Mouse (Mus musculus): Measurements from ENCODE around the gene Atg14. TPM values are rescaled to one million over a fixed set of nuclear protein-coding genes. Genes with fewer than 3 reads are reported as not detected.
"Not testable (repeated sequence)": the region's sequence is repeated elsewhere in the genome, so short reads cannot be mapped to it uniquely, and the experiment has no call there.

The Atg14 gene
- polyA plus RNA-seq (2012; ENCODE audit: insufficient read depth, low replicate concordance): 0.28 TPM in 1 of 2 replicates, not detected in the other

DNA sequence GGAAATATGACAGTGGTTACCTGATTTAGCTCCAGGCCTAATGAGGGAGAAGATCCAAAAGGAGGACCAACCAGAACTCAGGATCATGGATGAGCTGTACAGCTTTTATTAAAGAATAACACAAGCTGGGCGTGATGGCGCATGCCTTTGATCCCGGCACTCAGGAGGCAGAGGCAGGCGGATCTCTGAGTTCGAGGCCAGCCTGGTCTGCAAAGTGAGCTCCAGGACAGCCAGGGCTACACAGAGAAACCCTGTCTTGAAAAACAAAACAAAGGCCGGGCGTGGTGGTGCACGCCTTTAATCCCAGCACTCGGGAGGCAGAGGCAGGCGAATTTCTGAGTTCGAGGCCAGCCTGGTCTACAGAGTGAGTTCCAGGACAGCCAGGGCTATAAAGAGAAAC is at the start of gene Atg14:
TSS of gene Atg14 (minus strand) at position 101 of the 400 bp plus-strand sequence.
- not testable (repeated sequence) for H3K27me3 ChIP-seq (replicated peaks); H3K36me3 ChIP-seq (replicated peaks; ENCODE audit: low read length); H3K4me3 ChIP-seq (replicated peaks); H3K9me3 ChIP-seq
- peaks cover 10% of the 10 kb centered on the region; the same call in 1 of the 2 replicates for H3K4me1 ChIP-seq

GRCm38 (mm10) chr14:47618891-47619290 is 48.4 kb upstream of the Atg14 start:
- no peaks in the 10 kb centered on the region for H3K36me3 ChIP-seq (replicated peaks; ENCODE audit: low read length)
- no peaks in the 10 kb centered on the region for H3K4me1 ChIP-seq
- no peak for TF ChIP-seq FLI1 (IDR thresholded peaks at IDR 0.05; ENCODE audit: low read length)
- no peak for TF ChIP-seq GATA1 (IDR thresholded peaks at IDR 0.05; ENCODE audit: borderline replicate concordance, low read length)
- H3K27me3 ChIP-seq (replicated peaks): peaks cover 9% of the 10 kb centered on the region
- H3K9me3 ChIP-seq: no peaks in the 10 kb centered on the region
- H3K4me3 ChIP-seq (replicated peaks): no peak overlapping the region

- H3K27me3 ChIP-seq (replicated peaks): peaks cover 7% of the 10 kb centered on the region
- no peaks in the 10 kb centered on the region for H3K36me3 ChIP-seq (replicated peaks; ENCODE audit: low read length)
- TF ChIP-seq GATA1 (IDR thresholded peaks at IDR 0.05; ENCODE audit: borderline replicate concordance, low read length) (no peak), FLI1 (IDR thresholded peaks at IDR 0.05; ENCODE audit: low read length) (no peak)
- no peaks in the 10 kb centered on the region for H3K9me3 ChIP-seq
- no peak overlapping the region for H3K4me3 ChIP-seq (replicated peaks)
- no peaks in the 10 kb centered on the region for H3K4me1 ChIP-seq
Measured at GRCm38 (mm10) chr14:47613254-47613653, 42.8 kb upstream of the Atg14 start.

DNA sequence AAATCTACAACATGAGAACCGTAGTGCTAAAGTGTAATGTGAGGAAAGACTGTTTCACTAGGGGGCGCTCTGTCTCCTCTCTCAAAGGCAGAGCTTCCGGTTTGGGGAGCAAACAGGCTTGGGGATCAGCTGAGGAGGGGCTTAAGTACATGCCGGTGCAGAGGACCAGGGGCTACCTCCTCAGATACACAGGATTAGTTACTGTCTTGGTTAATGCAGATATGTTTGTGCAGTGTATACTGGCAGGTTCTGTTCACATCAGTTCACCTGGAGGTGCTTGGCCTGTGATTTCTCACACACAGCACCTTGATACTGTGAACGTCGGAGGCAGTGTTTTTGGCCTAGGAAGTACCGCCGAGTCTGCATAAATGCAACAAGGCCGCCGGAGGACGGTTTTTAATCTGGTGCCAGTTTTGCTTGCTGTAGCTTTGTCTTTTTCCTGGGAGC is 27.5 kb upstream of the Atg14 start:
- 0 out of 2 replicates have a peak, but pooled peaks cover 1% of the 10 kb centered on the region for H3K9me3 ChIP-seq
- no peaks in the 10 kb centered on the region for H3K36me3 ChIP-seq (replicated peaks; ENCODE audit: low read length)
- H3K27me3 ChIP-seq (replicated peaks): no peaks in the 10 kb centered on the region
- TF ChIP-seq GATA1 (IDR thresholded peaks at IDR 0.05; ENCODE audit: borderline replicate concordance, low read length) (no peak), FLI1 (IDR thresholded peaks at IDR 0.05; ENCODE audit: low read length) (no peak)
- H3K4me3 ChIP-seq (replicated peaks): no peak overlapping the region
- 0 out of 2 replicates have a peak, but pooled peaks cover 3% of the 10 kb centered on the region for H3K4me1 ChIP-seq

DNA sequence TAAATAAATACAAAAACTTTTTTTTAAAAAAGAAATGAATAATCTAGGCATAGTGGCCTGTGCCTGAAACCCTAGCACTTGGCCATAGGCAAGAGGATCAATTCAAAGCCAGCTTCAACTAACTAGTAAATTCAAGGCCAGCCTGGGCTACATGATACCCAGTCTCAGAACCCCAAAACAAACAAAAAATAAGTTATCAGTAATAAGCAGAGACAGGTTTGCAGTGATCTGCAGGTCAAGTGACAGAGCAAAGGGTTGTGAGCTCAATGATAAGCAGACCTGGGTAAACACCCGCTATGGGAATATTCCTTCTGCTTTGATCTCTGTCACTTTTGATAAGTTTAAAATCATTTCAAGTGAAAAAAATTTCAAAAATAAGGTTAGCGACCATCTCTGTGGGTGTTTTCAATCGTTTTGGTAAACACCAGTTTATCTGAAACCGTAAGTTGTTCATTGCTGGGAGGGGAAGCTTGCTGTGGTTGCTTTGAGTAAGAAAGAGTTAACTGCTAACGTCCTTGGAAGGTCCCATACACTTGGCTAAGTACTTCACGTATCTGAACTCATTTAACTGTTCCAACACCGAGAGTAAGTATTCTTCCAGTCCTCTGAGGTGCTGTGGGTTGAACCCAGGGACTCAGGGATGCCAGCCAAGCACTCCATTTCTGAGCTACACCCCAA is 24.1 kb upstream of the Atg14 start:
- Histone ChIP-seq H3K4me1 (peaks cover 3% of the 10 kb centered on the region; the same call in 1 of the 2 replicates), H3K9me3 (0 out of 2 replicates have a peak, but pooled peaks cover 2% of the 10 kb centered on the region), H3K4me3 (replicated peaks) (no peak overlapping the region), H3K36me3 (replicated peaks; ENCODE audit: low read length) (no peaks in the 10 kb centered on the region), H3K27me3 (replicated peaks) (no peaks in the 10 kb centered on the region)
- no peak for TF ChIP-seq FLI1 (IDR thresholded peaks at IDR 0.05; ENCODE audit: low read length)
- TF ChIP-seq GATA1 (IDR thresholded peaks at IDR 0.05; ENCODE audit: borderline replicate concordance, low read length): no peak

GRCm38 (mm10) chr14:47590391-47590975 is 20.0 kb upstream of the Atg14 start:
- no peak overlapping the region for H3K4me3 ChIP-seq (replicated peaks)
- H3K27me3 ChIP-seq (replicated peaks): no peaks in the 10 kb centered on the region
- peaks cover 3% of the 10 kb centered on the region; the same call in 1 of the 2 replicates for H3K4me1 ChIP-seq
- H3K36me3 ChIP-seq (replicated peaks; ENCODE audit: low read length): no peaks in the 10 kb centered on the region
- 0 out of 2 replicates have a peak, but pooled peaks cover 2% of the 10 kb centered on the region for H3K9me3 ChIP-seq
- no peak for TF ChIP-seq FLI1 (IDR thresholded peaks at IDR 0.05; ENCODE audit: low read length)
- TF ChIP-seq GATA1 (IDR thresholded peaks at IDR 0.05; ENCODE audit: borderline replicate concordance, low read length): no peak

- H3K4me3 ChIP-seq (replicated peaks): no peak overlapping the region
- H3K4me1 ChIP-seq: peaks cover 3% of the 10 kb centered on the region; the same call in 1 of the 2 replicates
- H3K27me3 ChIP-seq (replicated peaks): no peaks in the 10 kb centered on the region
- H3K36me3 ChIP-seq (replicated peaks; ENCODE audit: low read length): no peaks in the 10 kb centered on the region
- TF ChIP-seq FLI1 (IDR thresholded peaks at IDR 0.05; ENCODE audit: low read length) (no peak), GATA1 (IDR thresholded peaks at IDR 0.05; ENCODE audit: borderline replicate concordance, low read length) (no peak)
- 0 out of 2 replicates have a peak, but pooled peaks cover 2% of the 10 kb centered on the region for H3K9me3 ChIP-seq
Measured at GRCm38 (mm10) chr14:47589444-47589843, 19.0 kb upstream of the Atg14 start.

- Histone ChIP-seq H3K4me3 (replicated peaks) (no peak overlapping the region), H3K9me3 (no peaks in the 10 kb centered on the region), H3K4me1 (peaks cover under 1% of the 10 kb centered on the region; the same call in 1 of the 2 replicates), H3K27me3 (replicated peaks) (no peaks in the 10 kb centered on the region), H3K36me3 (replicated peaks; ENCODE audit: low read length) (no peaks in the 10 kb centered on the region)
- no peak for TF ChIP-seq FLI1 (IDR thresholded peaks at IDR 0.05; ENCODE audit: low read length)
- TF ChIP-seq GATA1 (IDR thresholded peaks at IDR 0.05; ENCODE audit: borderline replicate concordance, low read length): no peak
Measured at GRCm38 (mm10) chr14:47584346-47584745, 13.9 kb upstream of the Atg14 start.

DNA sequence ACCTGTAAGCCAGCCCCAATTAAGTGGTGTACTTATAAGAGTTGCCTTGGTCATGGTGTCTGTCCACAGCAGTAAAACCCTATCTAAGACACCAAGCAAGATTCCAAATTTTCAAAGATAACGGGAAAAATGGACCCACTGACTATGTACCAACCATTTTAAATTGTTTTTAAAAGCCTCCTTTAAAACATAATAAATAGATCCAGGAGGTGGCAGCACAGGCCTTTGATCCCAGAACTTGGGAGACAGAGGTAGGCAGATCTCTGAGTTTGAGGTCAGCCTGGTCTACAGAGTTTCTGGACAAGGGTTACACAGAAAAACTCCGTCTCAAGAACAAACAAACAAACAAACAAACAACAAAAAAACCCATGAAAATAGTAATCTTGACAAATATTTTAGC is 11.2 kb upstream of the Atg14 start:
- TF ChIP-seq FLI1 (IDR thresholded peaks at IDR 0.05; ENCODE audit: low read length) (no peak), GATA1 (IDR thresholded peaks at IDR 0.05; ENCODE audit: borderline replicate concordance, low read length) (no peak)
- Histone ChIP-seq H3K4me3 (replicated peaks) (no peak overlapping the region), H3K9me3 (no peaks in the 10 kb centered on the region), H3K4me1 (no peaks in the 10 kb centered on the region), H3K36me3 (replicated peaks; ENCODE audit: low read length) (no peaks in the 10 kb centered on the region), H3K27me3 (replicated peaks) (peaks cover 5% of the 10 kb centered on the region)

DNA sequence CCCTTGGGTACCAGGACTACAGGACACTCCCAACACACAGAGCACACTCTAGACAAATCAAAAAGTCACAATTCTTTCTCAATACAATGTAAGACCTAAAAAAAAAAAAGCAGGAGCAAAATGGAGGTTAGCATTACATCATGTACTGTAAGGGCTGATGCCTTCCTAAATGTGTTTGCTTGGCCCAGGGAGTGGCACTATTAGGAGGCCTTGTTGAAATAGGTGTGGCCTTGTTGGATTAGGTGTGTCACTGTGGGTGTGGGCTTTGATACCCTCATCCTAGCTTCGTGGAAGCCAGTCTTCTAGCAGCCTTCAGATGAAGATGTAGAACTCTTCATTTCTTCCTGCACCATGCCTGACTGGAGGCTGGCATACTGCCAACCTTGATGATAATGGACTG is 10.8 kb upstream of the Atg14 start:
- H3K9me3 ChIP-seq: no peaks in the 10 kb centered on the region
- no peaks in the 10 kb centered on the region for H3K4me1 ChIP-seq
- H3K4me3 ChIP-seq (replicated peaks): no peak overlapping the region
- peaks cover 5% of the 10 kb centered on the region for H3K27me3 ChIP-seq (replicated peaks)
- no peaks in the 10 kb centered on the region for H3K36me3 ChIP-seq (replicated peaks; ENCODE audit: low read length)
- TF ChIP-seq GATA1 (IDR thresholded peaks at IDR 0.05; ENCODE audit: borderline replicate concordance, low read length): no peak
- no peak for TF ChIP-seq FLI1 (IDR thresholded peaks at IDR 0.05; ENCODE audit: low read length)

All from megakaryocyte, embryonic 14.5 days (primary cell).